Mouse (Mus musculus): ENCODE measurements around the gene Rdh8. TPM values are rescaled to one million over a fixed set of nuclear protein-coding genes. Genes with fewer than 3 reads are reported as not detected.

The Rdh8 gene
- not detected in 2 replicates for polyA plus RNA-seq (2015; fragmentation: Nextera tagmentation; extraction: Ambion mirVana)

- no peak for DNase-seq (ENCODE audit: low spot score)
These were observed at the start of gene Rdh8 for GRCm38 (mm10) chr9:20818236-20818635. Rdh8 (plus strand) TSS chr9:20818503.

GRCm38 (mm10) chr9:20781286-20781685 is 37.0 kb upstream of the Rdh8 start:
- DNase-seq (ENCODE audit: low spot score): no peak

GRCm38 (mm10) chr9:20785055-20785454 is 33.2 kb upstream of the Rdh8 start:
- no peak for DNase-seq (ENCODE audit: low spot score)

GRCm38 (mm10) chr9:20787992-20788391 is 30.3 kb upstream of the Rdh8 start:
- no peak for DNase-seq (ENCODE audit: low spot score)

GRCm38 (mm10) chr9:20789651-20790050 is 28.7 kb upstream of the Rdh8 start:
- DNase-seq (ENCODE audit: low spot score): no peak

GRCm38 (mm10) chr9:20790345-20790744 is 28.0 kb upstream of the Rdh8 start:
- DNase-seq (ENCODE audit: low spot score): no peak

GRCm38 (mm10) chr9:20794108-20794806 is 24.0 kb upstream of the Rdh8 start:
- no peak for DNase-seq (ENCODE audit: low spot score)

GRCm38 (mm10) chr9:20804266-20805158 is 13.8 kb upstream of the Rdh8 start:
- DNase-seq (ENCODE audit: low spot score): peak; percentile 53

GRCm38 (mm10) chr9:20805159-20805495 is 13.2 kb upstream of the Rdh8 start:
- DNase-seq (ENCODE audit: low spot score): no peak

- no peak for DNase-seq (ENCODE audit: low spot score)
These were observed 12.6 kb upstream of the Rdh8 start for GRCm38 (mm10) chr9:20805706-20806105.

- DNase-seq (ENCODE audit: low spot score): no peak
These were observed 8.0 kb upstream of the Rdh8 start for GRCm38 (mm10) chr9:20810271-20810670.

GRCm38 (mm10) chr9:20810773-20811172 is 7.5 kb upstream of the Rdh8 start:
- DNase-seq (ENCODE audit: low spot score): no peak

- DNase-seq (ENCODE audit: low spot score): peak; percentile 30
These were observed 5.6 kb upstream of the Rdh8 start for GRCm38 (mm10) chr9:20812537-20813271.

GRCm38 (mm10) chr9:20814521-20815272 is 3.6 kb upstream of the Rdh8 start, which contains the start of gene Col5a3:
Col5a3 (minus strand) TSS chr9:20815067.
- no peak for DNase-seq (ENCODE audit: low spot score)

- no peak for DNase-seq (ENCODE audit: low spot score)
These were observed 1.7 kb downstream of the Rdh8 start for GRCm38 (mm10) chr9:20820001-20820400.

- DNase-seq (ENCODE audit: low spot score): no peak
These were observed 4.5 kb downstream of the Rdh8 start for GRCm38 (mm10) chr9:20822821-20823220.

GRCm38 (mm10) chr9:20825781-20826180 is 7.5 kb downstream of the Rdh8 start:
- no peak for DNase-seq (ENCODE audit: low spot score)

GRCm38 (mm10) chr9:20828127-20828526 is 9.8 kb downstream of the Rdh8 start:
- no peak for DNase-seq (ENCODE audit: low spot score)

- DNase-seq (ENCODE audit: low spot score): peak; percentile 66
These were observed 12.8 kb downstream of the Rdh8 start for GRCm38 (mm10) chr9:20830901-20831643.

- DNase-seq (ENCODE audit: low spot score): no peak
These were observed 16.6 kb downstream of the Rdh8 start for GRCm38 (mm10) chr9:20834881-20835280.

All from thymus, postnatal 0 days (tissue).